Mouse (Mus musculus) brain, adult 2 months (tissue): Measurements from ENCODE around the gene Scaf4.
A peak's percentile ranks its signal among the peaks of the same experiment; 100 is the strongest.
"Not testable (repeated sequence)": the region's sequence is repeated elsewhere in the genome, so short reads cannot be mapped to it uniquely, and the experiment has no call there.

ENCODE experiments used
- DNase-seq: peaks from one replicate; pipeline ENCODE4 v3.0.0; 2011; ENCODE audit warnings: low read depth, low spot score

The Scaf4 gene

GRCm38 (mm10) chr16:90239128-90239746 is 45.1 kb downstream of the Scaf4 start:
- DNase-seq, result peak; percentile 77

GRCm38 (mm10) chr16:90235188-90235587 is 49.1 kb downstream of the Scaf4 start:
- DNase-seq, result no peak

- no peak for DNase-seq
These were observed 49.7 kb downstream of the Scaf4 start for GRCm38 (mm10) chr16:90234617-90235016.

GRCm38 (mm10) chr16:90233702-90234101 is 50.6 kb downstream of the Scaf4 start:
- no peak for DNase-seq

GRCm38 (mm10) chr16:90231302-90231701 is 53.0 kb downstream of the Scaf4 start:
- no peak for DNase-seq

GRCm38 (mm10) chr16:90229897-90230296 is 54.4 kb downstream of the Scaf4 start:
- no peak for DNase-seq

GRCm38 (mm10) chr16:90221441-90222070 is 62.7 kb downstream of the Scaf4 start:
- peak; percentile 46 for DNase-seq

GRCm38 (mm10) chr16:90220892-90221431 is 63.3 kb downstream of the Scaf4 start:
- DNase-seq, result no peak

GRCm38 (mm10) chr16:90220026-90220891 is 64.0 kb downstream of the Scaf4 start, which contains the start of gene Sod1:
TSS of gene Sod1 (plus strand) at chr16:90220754.
- DNase-seq, result peak; percentile 95

GRCm38 (mm10) chr16:90219445-90219844 is 64.9 kb downstream of the Scaf4 start:
- DNase-seq, result not testable (repeated sequence)

- no peak for DNase-seq
These were observed 66.4 kb downstream of the Scaf4 start for GRCm38 (mm10) chr16:90217926-90218325.

GRCm38 (mm10) chr16:90217356-90217755 is 66.9 kb downstream of the Scaf4 start:
- DNase-seq, result no peak

GRCm38 (mm10) chr16:90216414-90216813 is 67.9 kb downstream of the Scaf4 start:
- DNase-seq, result no peak

- DNase-seq, result not testable (repeated sequence)
These were observed 68.4 kb downstream of the Scaf4 start for GRCm38 (mm10) chr16:90215879-90216278.

- DNase-seq, result no peak
These were observed 69.4 kb downstream of the Scaf4 start for GRCm38 (mm10) chr16:90214731-90215565.

- no peak for DNase-seq
These were observed 70.6 kb downstream of the Scaf4 start for GRCm38 (mm10) chr16:90213477-90214339.

GRCm38 (mm10) chr16:90211767-90212166 is 72.5 kb downstream of the Scaf4 start:
- DNase-seq, result no peak

GRCm38 (mm10) chr16:90210717-90211116 is 73.6 kb downstream of the Scaf4 start:
- DNase-seq, result no peak

GRCm38 (mm10) chr16:90208996-90209395 is 75.3 kb downstream of the Scaf4 start:
- DNase-seq, result no peak

- no peak for DNase-seq
These were observed 79.4 kb downstream of the Scaf4 start for GRCm38 (mm10) chr16:90204868-90205267.
